Mouse (Mus musculus) liver, embryonic 14.5 days (tissue): Measurements from ENCODE around the gene Krba1.

Source experiments
- CTCF ChIP-seq: IDR thresholded peaks from 2 replicates; pipeline ENCODE4 v1.5.1; 2016; ENCODE audit warnings: antibody characterized with exemption, low read depth, control low read depth
- EP300 ChIP-seq: IDR thresholded peaks from 2 replicates; pipeline ENCODE4 v1.6.1; 2016; ENCODE audit warnings: antibody characterized with exemption, low read depth

- no peak for TF ChIP-seq CTCF
- TF ChIP-seq EP300: no peak
Observed at GRCm38 (mm10) chr6:48426956-48427355, 31.6 kb downstream of the Krba1 start.
